Mouse (Mus musculus): ENCODE measurements around the gene Ifi202b. TPM values are rescaled to one million over a fixed set of nuclear protein-coding genes. Genes with fewer than 3 reads are reported as not detected.
"Not testable (repeated sequence)": the region's sequence is repeated elsewhere in the genome, so short reads cannot be mapped to it uniquely, and the experiment has no call there.

Ifi202b gene
- not detected in 2 replicates for polyA plus RNA-seq (2014; fragmentation: Nextera tagmentation; extraction: Ambion mirVana)

GRCm38 (mm10) chr1:173982694-173983305 is at the start of gene Ifi202b:
Gene Ifi202b, minus strand, starts transcription at chr1:173982744.
- not testable (repeated sequence) for H3K4me1 ChIP-seq (ENCODE audit: control insufficient read depth, insufficient read depth, low read length); ATAC-seq (ENCODE audit: low read depth); H3K27ac ChIP-seq (ENCODE audit: low read depth, low read length); H3K9ac ChIP-seq (replicated peaks; ENCODE audit: low read depth, low read length); H3K4me3 ChIP-seq (ENCODE audit: low read depth, low read length); H3K4me2 ChIP-seq (ENCODE audit: low read depth, low read length); H3K27me3 ChIP-seq (ENCODE audit: control insufficient read depth, insufficient read depth, low read length); H3K9me3 ChIP-seq (ENCODE audit: control insufficient read depth, low read length); H3K36me3 ChIP-seq (ENCODE audit: control insufficient read depth, insufficient read depth, low read length)
- 89% methylated on average over 6 of the region's 6 CpGs for WGBS

GRCm38 (mm10) chr1:174031698-174032097 is 49.2 kb upstream of the Ifi202b start, which contains the start of gene Ifi205:
Gene Ifi205, minus strand, starts transcription at chr1:174031810.
- Histone ChIP-seq H3K9ac (replicated peaks; ENCODE audit: low read depth, low read length) (no peak within 1 kb of the TSS), H3K36me3 (ENCODE audit: control insufficient read depth, insufficient read depth, low read length) (no peaks in the 10 kb centered on the region), H3K9me3 (ENCODE audit: control insufficient read depth, low read length) (no peaks in the 10 kb centered on the region), H3K27ac (ENCODE audit: low read depth, low read length) (no peak within 1 kb of the TSS), H3K4me1 (ENCODE audit: control insufficient read depth, insufficient read depth, low read length) (no peaks in the 10 kb centered on the region), H3K4me2 (ENCODE audit: low read depth, low read length) (no peak within 1 kb of the TSS), H3K4me3 (ENCODE audit: low read depth, low read length) (no peak within 1 kb of the TSS), H3K27me3 (ENCODE audit: control insufficient read depth, insufficient read depth, low read length) (no peaks in the 10 kb centered on the region)
- no peak for ATAC-seq (ENCODE audit: low read depth)
- WGBS = 58% methylated on average over 1 of the region's 1 CpGs

GRCm38 (mm10) chr1:174007050-174007449 is 24.5 kb upstream of the Ifi202b start:
- H3K4me2 ChIP-seq (ENCODE audit: low read depth, low read length); ATAC-seq (ENCODE audit: low read depth); H3K4me3 ChIP-seq (ENCODE audit: low read depth, low read length); H3K27ac ChIP-seq (ENCODE audit: low read depth, low read length); H3K9me3 ChIP-seq (ENCODE audit: control insufficient read depth, low read length); H3K4me1 ChIP-seq (ENCODE audit: control insufficient read depth, insufficient read depth, low read length); H3K9ac ChIP-seq (replicated peaks; ENCODE audit: low read depth, low read length); H3K27me3 ChIP-seq (ENCODE audit: control insufficient read depth, insufficient read depth, low read length); H3K36me3 ChIP-seq (ENCODE audit: control insufficient read depth, insufficient read depth, low read length): not testable (repeated sequence)

GRCm38 (mm10) chr1:174004352-174005109 is 22.0 kb upstream of the Ifi202b start:
- not testable (repeated sequence) for H3K4me1 ChIP-seq (ENCODE audit: control insufficient read depth, insufficient read depth, low read length); H3K36me3 ChIP-seq (ENCODE audit: control insufficient read depth, insufficient read depth, low read length); H3K27ac ChIP-seq (ENCODE audit: low read depth, low read length); H3K4me2 ChIP-seq (ENCODE audit: low read depth, low read length); ATAC-seq (ENCODE audit: low read depth); H3K27me3 ChIP-seq (ENCODE audit: control insufficient read depth, insufficient read depth, low read length); H3K9ac ChIP-seq (replicated peaks; ENCODE audit: low read depth, low read length); H3K9me3 ChIP-seq (ENCODE audit: control insufficient read depth, low read length); H3K4me3 ChIP-seq (ENCODE audit: low read depth, low read length)
- WGBS = 81% methylated on average over 2 of the region's 3 CpGs

GRCm38 (mm10) chr1:173995003-173995402 is 12.5 kb upstream of the Ifi202b start:
- no peak overlapping the region for H3K4me2 ChIP-seq (ENCODE audit: low read depth, low read length)
- no peak overlapping the region for H3K9ac ChIP-seq (replicated peaks; ENCODE audit: low read depth, low read length)
- no peak overlapping the region for H3K4me3 ChIP-seq (ENCODE audit: low read depth, low read length)
- no peaks in the 10 kb centered on the region for H3K36me3 ChIP-seq (ENCODE audit: control insufficient read depth, insufficient read depth, low read length)
- no peaks in the 10 kb centered on the region for H3K27me3 ChIP-seq (ENCODE audit: control insufficient read depth, insufficient read depth, low read length)
- no peaks in the 10 kb centered on the region for H3K4me1 ChIP-seq (ENCODE audit: control insufficient read depth, insufficient read depth, low read length)
- 88% methylated on average over 4 of the region's 4 CpGs for WGBS
- no peak overlapping the region for H3K27ac ChIP-seq (ENCODE audit: low read depth, low read length)
- no peak for ATAC-seq (ENCODE audit: low read depth)
- no peaks in the 10 kb centered on the region for H3K9me3 ChIP-seq (ENCODE audit: control insufficient read depth, low read length)

- not testable (repeated sequence) for H3K9me3 ChIP-seq (ENCODE audit: control insufficient read depth, low read length); H3K4me2 ChIP-seq (ENCODE audit: low read depth, low read length); ATAC-seq (ENCODE audit: low read depth); H3K9ac ChIP-seq (replicated peaks; ENCODE audit: low read depth, low read length); H3K4me1 ChIP-seq (ENCODE audit: control insufficient read depth, insufficient read depth, low read length); H3K4me3 ChIP-seq (ENCODE audit: low read depth, low read length); H3K27me3 ChIP-seq (ENCODE audit: control insufficient read depth, insufficient read depth, low read length); H3K36me3 ChIP-seq (ENCODE audit: control insufficient read depth, insufficient read depth, low read length); H3K27ac ChIP-seq (ENCODE audit: low read depth, low read length)
- 64% methylated on average over 3 of the region's 3 CpGs for WGBS
Measured at GRCm38 (mm10) chr1:173981038-173981437, 1.5 kb downstream of the Ifi202b start.

- no peak overlapping the region for H3K9ac ChIP-seq (replicated peaks; ENCODE audit: low read depth, low read length)
- H3K36me3 ChIP-seq (ENCODE audit: control insufficient read depth, insufficient read depth, low read length) = no peaks in the 10 kb centered on the region
- ATAC-seq (ENCODE audit: low read depth) = no peak
- no peaks in the 10 kb centered on the region for H3K9me3 ChIP-seq (ENCODE audit: control insufficient read depth, low read length)
- no peaks in the 10 kb centered on the region for H3K4me1 ChIP-seq (ENCODE audit: control insufficient read depth, insufficient read depth, low read length)
- no peak overlapping the region for H3K27ac ChIP-seq (ENCODE audit: low read depth, low read length)
- H3K27me3 ChIP-seq (ENCODE audit: control insufficient read depth, insufficient read depth, low read length) = no peaks in the 10 kb centered on the region
- H3K4me3 ChIP-seq (ENCODE audit: low read depth, low read length) = no peak overlapping the region
- H3K4me2 ChIP-seq (ENCODE audit: low read depth, low read length) = no peak overlapping the region
Measured at GRCm38 (mm10) chr1:173977622-173978021, 4.9 kb downstream of the Ifi202b start.

GRCm38 (mm10) chr1:173973111-173973510 is 9.4 kb downstream of the Ifi202b start:
- H3K9me3 ChIP-seq (ENCODE audit: control insufficient read depth, low read length) = no peaks in the 10 kb centered on the region
- H3K9ac ChIP-seq (replicated peaks; ENCODE audit: low read depth, low read length) = no peak overlapping the region
- H3K36me3 ChIP-seq (ENCODE audit: control insufficient read depth, insufficient read depth, low read length) = no peaks in the 10 kb centered on the region
- no peak overlapping the region for H3K4me2 ChIP-seq (ENCODE audit: low read depth, low read length)
- no peaks in the 10 kb centered on the region for H3K4me1 ChIP-seq (ENCODE audit: control insufficient read depth, insufficient read depth, low read length)
- no peak overlapping the region for H3K4me3 ChIP-seq (ENCODE audit: low read depth, low read length)
- no peak overlapping the region for H3K27ac ChIP-seq (ENCODE audit: low read depth, low read length)
- no peak for ATAC-seq (ENCODE audit: low read depth)
- no peaks in the 10 kb centered on the region for H3K27me3 ChIP-seq (ENCODE audit: control insufficient read depth, insufficient read depth, low read length)

- not testable (repeated sequence) for ATAC-seq (ENCODE audit: low read depth); H3K9me3 ChIP-seq (ENCODE audit: control insufficient read depth, low read length)
- WGBS = 76% methylated on average over 1 of the region's 1 CpGs
Measured at GRCm38 (mm10) chr1:173961491-173961890, 21.1 kb downstream of the Ifi202b start.

More at GRCm38 (mm10) chr1:173961491-173961890, 21.1 kb downstream of the Ifi202b start:
- H3K9ac ChIP-seq (replicated peaks; ENCODE audit: low read depth, low read length); H3K4me1 ChIP-seq (ENCODE audit: control insufficient read depth, insufficient read depth, low read length); H3K4me2 ChIP-seq (ENCODE audit: low read depth, low read length); H3K36me3 ChIP-seq (ENCODE audit: control insufficient read depth, insufficient read depth, low read length); H3K27me3 ChIP-seq (ENCODE audit: control insufficient read depth, insufficient read depth, low read length); H3K4me3 ChIP-seq (ENCODE audit: low read depth, low read length); H3K27ac ChIP-seq (ENCODE audit: low read depth, low read length): not testable (repeated sequence)

All from neural tube, embryonic 14.5 days (tissue).